Mouse (Mus musculus): Measurements from ENCODE around the gene Atp6v0a1. TPM values are rescaled to one million over a fixed set of nuclear protein-coding genes. Genes with fewer than 3 reads are reported as not detected.

Atp6v0a1 gene
- polyA plus RNA-seq (2014; fragmentation: Illumina TruSeq; extraction: RNeasy Lipid Tissue Mini Kit (QIAGEN cat#74804); ENCODE audit: low read depth, low replicate concordance) = 100 TPM

GRCm38 (mm10) chr11:101009046-101009887, at the start of gene Atp6v0a1:
TSS of gene Atp6v0a1 (plus strand) at chr11:101009452.

GRCm38 (mm10) chr11:100970557-100970937, 38.7 kb upstream of the Atp6v0a1 start, which contains the start of gene Cavin1:
TSS of gene Cavin1 (minus strand) at chr11:100970887.

GRCm38 (mm10) chr11:101069391-101070188, 60.3 kb downstream of the Atp6v0a1 start, which contains the start of gene Naglu:
TSS of gene Naglu (plus strand) at chr11:101070012.

DNA sequence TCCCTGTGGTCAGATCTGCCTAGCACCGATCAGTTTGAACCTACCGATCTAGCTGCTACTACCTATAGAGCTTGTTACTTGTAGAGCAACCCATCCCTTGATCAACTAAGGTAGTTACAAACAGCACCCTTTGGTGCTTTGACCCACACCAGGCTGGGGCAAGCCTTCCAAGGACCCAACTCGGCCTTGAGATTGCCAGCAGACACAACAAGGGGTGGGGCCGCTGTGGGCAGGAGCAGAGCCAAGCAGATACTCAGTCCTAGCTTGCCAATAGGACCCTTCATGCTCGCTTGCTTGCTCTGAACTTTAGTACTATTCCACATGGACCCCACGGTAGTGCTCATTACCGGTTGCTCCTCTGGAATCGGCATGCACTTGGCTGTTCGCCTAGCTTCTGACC, 68.9 kb downstream of the Atp6v0a1 start, which contains the start of gene Hsd17b1:
Gene Hsd17b1 (plus strand): TSS at position 291 of the 400 bp plus-strand sequence.

GRCm38 (mm10) chr11:101082208-101083082, 73.2 kb downstream of the Atp6v0a1 start, which contains the start of gene Coasy:
TSS of gene Coasy (plus strand) at chr11:101082565.

GRCm38 (mm10) chr11:101086756-101087681, 77.8 kb downstream of the Atp6v0a1 start, which contains the start of gene Mlx:
TSS of gene Mlx (plus strand) at chr11:101087277.

GRCm38 (mm10) chr11:101095314-101096024, 86.2 kb downstream of the Atp6v0a1 start, which contains the start of gene Psmc3ip:
TSS of gene Psmc3ip (minus strand) at chr11:101095436.

Other genes starting within 250 kb of the Atp6v0a1 start
- 0.60 TPM for gene Kcnh4, start 249.5 kb upstream of the Atp6v0a1 start, polyA plus RNA-seq (2014; fragmentation: Illumina TruSeq; extraction: RNeasy Lipid Tissue Mini Kit (QIAGEN cat#74804); ENCODE audit: low read depth, low replicate concordance)
- gene Hcrt, start 246.5 kb upstream of the Atp6v0a1 start, polyA plus RNA-seq (2014; fragmentation: Illumina TruSeq; extraction: RNeasy Lipid Tissue Mini Kit (QIAGEN cat#74804); ENCODE audit: low read depth, low replicate concordance) = not detected
- 16.4 TPM for gene Ghdc, start 238.5 kb upstream of the Atp6v0a1 start, polyA plus RNA-seq (2014; fragmentation: Illumina TruSeq; extraction: RNeasy Lipid Tissue Mini Kit (QIAGEN cat#74804); ENCODE audit: low read depth, low replicate concordance)
- 23.3 TPM for gene Stat5b, start 158.7 kb upstream of the Atp6v0a1 start, polyA plus RNA-seq (2014; fragmentation: Illumina TruSeq; extraction: RNeasy Lipid Tissue Mini Kit (QIAGEN cat#74804); ENCODE audit: low read depth, low replicate concordance)
- gene Stat5a, start 150.1 kb upstream of the Atp6v0a1 start, polyA plus RNA-seq (2014; fragmentation: Illumina TruSeq; extraction: RNeasy Lipid Tissue Mini Kit (QIAGEN cat#74804); ENCODE audit: low read depth, low replicate concordance) = 31.5 TPM
- 70.6 TPM for gene Stat3, start 69.9 kb upstream of the Atp6v0a1 start, polyA plus RNA-seq (2014; fragmentation: Illumina TruSeq; extraction: RNeasy Lipid Tissue Mini Kit (QIAGEN cat#74804); ENCODE audit: low read depth, low replicate concordance)
- 278 TPM for gene Cavin1, start 38.6 kb upstream of the Atp6v0a1 start, polyA plus RNA-seq (2014; fragmentation: Illumina TruSeq; extraction: RNeasy Lipid Tissue Mini Kit (QIAGEN cat#74804); ENCODE audit: low read depth, low replicate concordance)
- gene Naglu, start 60.6 kb downstream of the Atp6v0a1 start, polyA plus RNA-seq (2014; fragmentation: Illumina TruSeq; extraction: RNeasy Lipid Tissue Mini Kit (QIAGEN cat#74804); ENCODE audit: low read depth, low replicate concordance) = 34.9 TPM
- gene Hsd17b1, start 69.0 kb downstream of the Atp6v0a1 start, polyA plus RNA-seq (2014; fragmentation: Illumina TruSeq; extraction: RNeasy Lipid Tissue Mini Kit (QIAGEN cat#74804); ENCODE audit: low read depth, low replicate concordance) = 0.62 TPM
- gene Coasy, start 73.1 kb downstream of the Atp6v0a1 start, polyA plus RNA-seq (2014; fragmentation: Illumina TruSeq; extraction: RNeasy Lipid Tissue Mini Kit (QIAGEN cat#74804); ENCODE audit: low read depth, low replicate concordance) = 35.8 TPM
- 33.4 TPM for gene Mlx, start 77.8 kb downstream of the Atp6v0a1 start, polyA plus RNA-seq (2014; fragmentation: Illumina TruSeq; extraction: RNeasy Lipid Tissue Mini Kit (QIAGEN cat#74804); ENCODE audit: low read depth, low replicate concordance)
- 8.3 TPM for gene Psmc3ip, start 86.0 kb downstream of the Atp6v0a1 start, polyA plus RNA-seq (2014; fragmentation: Illumina TruSeq; extraction: RNeasy Lipid Tissue Mini Kit (QIAGEN cat#74804); ENCODE audit: low read depth, low replicate concordance)
- 45.6 TPM for gene Retreg3, start 110.4 kb downstream of the Atp6v0a1 start, polyA plus RNA-seq (2014; fragmentation: Illumina TruSeq; extraction: RNeasy Lipid Tissue Mini Kit (QIAGEN cat#74804); ENCODE audit: low read depth, low replicate concordance)
- 22.4 TPM for gene Tubg1, start 110.5 kb downstream of the Atp6v0a1 start, polyA plus RNA-seq (2014; fragmentation: Illumina TruSeq; extraction: RNeasy Lipid Tissue Mini Kit (QIAGEN cat#74804); ENCODE audit: low read depth, low replicate concordance)
- 2.4 TPM for gene Tubg2, start 146.5 kb downstream of the Atp6v0a1 start, polyA plus RNA-seq (2014; fragmentation: Illumina TruSeq; extraction: RNeasy Lipid Tissue Mini Kit (QIAGEN cat#74804); ENCODE audit: low read depth, low replicate concordance)
- gene Cntnap1, start 161.1 kb downstream of the Atp6v0a1 start, polyA plus RNA-seq (2014; fragmentation: Illumina TruSeq; extraction: RNeasy Lipid Tissue Mini Kit (QIAGEN cat#74804); ENCODE audit: low read depth, low replicate concordance) = 3.5 TPM
- 10.9 TPM for gene Plekhh3, start 161.9 kb downstream of the Atp6v0a1 start, polyA plus RNA-seq (2014; fragmentation: Illumina TruSeq; extraction: RNeasy Lipid Tissue Mini Kit (QIAGEN cat#74804); ENCODE audit: low read depth, low replicate concordance)
- gene Ccr10, start 166.0 kb downstream of the Atp6v0a1 start, polyA plus RNA-seq (2014; fragmentation: Illumina TruSeq; extraction: RNeasy Lipid Tissue Mini Kit (QIAGEN cat#74804); ENCODE audit: low read depth, low replicate concordance) = not detected
- gene Ezh1, start 217.0 kb downstream of the Atp6v0a1 start, polyA plus RNA-seq (2014; fragmentation: Illumina TruSeq; extraction: RNeasy Lipid Tissue Mini Kit (QIAGEN cat#74804); ENCODE audit: low read depth, low replicate concordance) = 45.0 TPM
- gene Ramp2, start 236.6 kb downstream of the Atp6v0a1 start, polyA plus RNA-seq (2014; fragmentation: Illumina TruSeq; extraction: RNeasy Lipid Tissue Mini Kit (QIAGEN cat#74804); ENCODE audit: low read depth, low replicate concordance) = 44.1 TPM
- gene Vps25, start 244.3 kb downstream of the Atp6v0a1 start, polyA plus RNA-seq (2014; fragmentation: Illumina TruSeq; extraction: RNeasy Lipid Tissue Mini Kit (QIAGEN cat#74804); ENCODE audit: low read depth, low replicate concordance) = 145 TPM

Measured in adipose tissue, adult 10 weeks (tissue).